Mouse (Mus musculus): ENCODE results near the gene Eme2. TPM values are rescaled to one million over a fixed set of nuclear protein-coding genes. Genes with fewer than 3 reads are reported as not detected.

The Eme2 gene
- polyA plus RNA-seq, 1 experiment from 2014 or later = 38.5 TPM

- no peaks in the 10 kb centered on the region for H3K36me3 ChIP-seq (ENCODE audit: insufficient read depth, low read length)
- no peak overlapping the region for H3K9ac ChIP-seq (replicated peaks; ENCODE audit: low read length)
- H3K27me3 ChIP-seq (ENCODE audit: insufficient read depth, low read length) = no peaks in the 10 kb centered on the region
- peaks cover 9% of the 10 kb centered on the region for H3K4me1 ChIP-seq (ENCODE audit: insufficient read depth, low read length)
- no peaks in the 10 kb centered on the region for H3K9me3 ChIP-seq (ENCODE audit: low read length)
- H3K4me2 ChIP-seq (replicated peaks; ENCODE audit: low read depth, low read length) = no peak overlapping the region
- H3K4me3 ChIP-seq (ENCODE audit: low read length) = no peak overlapping the region
- WGBS = 98% methylated on average over 1 of the region's 1 CpGs
- no peak for ATAC-seq (ENCODE audit: low FRiP score, low TSS enrichment)
- H3K27ac ChIP-seq (ENCODE audit: low read length) = no peak overlapping the region
Observed at GRCm38 (mm10) chr17:24847386-24847785, 47.5 kb downstream of the Eme2 start.

GRCm38 (mm10) chr17:24844525-24844924 lies 50.4 kb downstream of the Eme2 start:
- no peaks in the 10 kb centered on the region for H3K27me3 ChIP-seq (ENCODE audit: insufficient read depth, low read length)
- no peak overlapping the region for H3K4me3 ChIP-seq (ENCODE audit: low read length)
- H3K9ac ChIP-seq (replicated peaks; ENCODE audit: low read length) = no peak overlapping the region
- H3K9me3 ChIP-seq (ENCODE audit: low read length) = no peaks in the 10 kb centered on the region
- peaks cover 7% of the 10 kb centered on the region for H3K4me1 ChIP-seq (ENCODE audit: insufficient read depth, low read length)
- no peak for ATAC-seq (ENCODE audit: low FRiP score, low TSS enrichment)
- WGBS = 14% methylated on average over 9 of the region's 9 CpGs
- no peak overlapping the region for H3K27ac ChIP-seq (ENCODE audit: low read length)
- no peaks in the 10 kb centered on the region for H3K36me3 ChIP-seq (ENCODE audit: insufficient read depth, low read length)
- H3K4me2 ChIP-seq (replicated peaks; ENCODE audit: low read depth, low read length) = no peak overlapping the region

GRCm38 (mm10) chr17:24842631-24843030 lies 52.3 kb downstream of the Eme2 start:
- no peak overlapping the region for H3K4me2 ChIP-seq (replicated peaks; ENCODE audit: low read depth, low read length)
- H3K27ac ChIP-seq (ENCODE audit: low read length) = no peak overlapping the region
- H3K4me1 ChIP-seq (ENCODE audit: insufficient read depth, low read length) = no peaks in the 10 kb centered on the region
- H3K27me3 ChIP-seq (ENCODE audit: insufficient read depth, low read length) = no peaks in the 10 kb centered on the region
- ATAC-seq (ENCODE audit: low FRiP score, low TSS enrichment) = no peak
- 56% methylated on average over 2 of the region's 2 CpGs for WGBS
- H3K4me3 ChIP-seq (ENCODE audit: low read length) = no peak overlapping the region
- H3K9me3 ChIP-seq (ENCODE audit: low read length) = no peaks in the 10 kb centered on the region
- H3K9ac ChIP-seq (replicated peaks; ENCODE audit: low read length) = no peak overlapping the region
- H3K36me3 ChIP-seq (ENCODE audit: insufficient read depth, low read length) = no peaks in the 10 kb centered on the region

- Histone ChIP-seq H3K4me1 (ENCODE audit: insufficient read depth, low read length) (no peaks in the 10 kb centered on the region), H3K9ac (replicated peaks; ENCODE audit: low read length) (no peak overlapping the region), H3K9me3 (ENCODE audit: low read length) (no peaks in the 10 kb centered on the region), H3K4me2 (replicated peaks; ENCODE audit: low read depth, low read length) (no peak overlapping the region), H3K36me3 (ENCODE audit: insufficient read depth, low read length) (no peaks in the 10 kb centered on the region), H3K27ac (ENCODE audit: low read length) (no peak overlapping the region), H3K4me3 (ENCODE audit: low read length) (no peak overlapping the region), H3K27me3 (ENCODE audit: insufficient read depth, low read length) (no peaks in the 10 kb centered on the region)
- no peak for ATAC-seq (ENCODE audit: low FRiP score, low TSS enrichment)
- 51% methylated on average over 4 of the region's 4 CpGs for WGBS
Observed at GRCm38 (mm10) chr17:24841133-24841532, 53.8 kb downstream of the Eme2 start.

GRCm38 (mm10) chr17:24840341-24840740 lies 54.5 kb downstream of the Eme2 start:
- H3K4me3 ChIP-seq (ENCODE audit: low read length) = no peak overlapping the region
- no peak overlapping the region for H3K27ac ChIP-seq (ENCODE audit: low read length)
- WGBS = 51% methylated on average over 5 of the region's 5 CpGs

GRCm38 (mm10) chr17:24839842-24840241 lies 55.0 kb downstream of the Eme2 start, which contains the start of gene Hagh:
Gene Hagh (plus strand): TSS chr17:24840143.
- Histone ChIP-seq H3K4me2 (replicated peaks; ENCODE audit: low read depth, low read length) (no peak within 1 kb of the TSS), H3K27me3 (ENCODE audit: insufficient read depth, low read length) (no peaks in the 10 kb centered on the region), H3K27ac (ENCODE audit: low read length) (no peak within 1 kb of the TSS), H3K36me3 (ENCODE audit: insufficient read depth, low read length) (no peaks in the 10 kb centered on the region), H3K9me3 (ENCODE audit: low read length) (no peaks in the 10 kb centered on the region), H3K9ac (replicated peaks; ENCODE audit: low read length) (no peak within 1 kb of the TSS; the same call in 1 of the 2 replicates), H3K4me1 (ENCODE audit: insufficient read depth, low read length) (no peaks in the 10 kb centered on the region), H3K4me3 (ENCODE audit: low read length) (no peak within 1 kb of the TSS)
- ATAC-seq (ENCODE audit: low FRiP score, low TSS enrichment) = no peak
- WGBS = 60% methylated on average over 8 of the region's 8 CpGs

More at GRCm38 (mm10) chr17:24840341-24840740, 54.5 kb downstream of the Eme2 start:
- no peaks in the 10 kb centered on the region for H3K36me3 ChIP-seq (ENCODE audit: insufficient read depth, low read length)
- H3K4me2 ChIP-seq (replicated peaks; ENCODE audit: low read depth, low read length) = no peak overlapping the region
- H3K9me3 ChIP-seq (ENCODE audit: low read length) = no peaks in the 10 kb centered on the region
- H3K9ac ChIP-seq (replicated peaks; ENCODE audit: low read length) = no peak overlapping the region
- no peak for ATAC-seq (ENCODE audit: low FRiP score, low TSS enrichment)
- H3K4me1 ChIP-seq (ENCODE audit: insufficient read depth, low read length) = no peaks in the 10 kb centered on the region
- no peaks in the 10 kb centered on the region for H3K27me3 ChIP-seq (ENCODE audit: insufficient read depth, low read length)

Other genes starting within 250 kb of the Eme2 start
- 116 and 120 TPM in 2 replicates for gene Slc9a3r2, start 244.8 kb downstream of the Eme2 start, polyA plus RNA-seq (2015; fragmentation: Nextera tagmentation; extraction: Ambion mirVana)
- 0.37 TPM in 1 of 2 replicates, not detected in the other for gene Npw, start 236.6 kb downstream of the Eme2 start, polyA plus RNA-seq (2015; fragmentation: Nextera tagmentation; extraction: Ambion mirVana)
- gene Zfp598, start 225.4 kb downstream of the Eme2 start, polyA plus RNA-seq (2015; fragmentation: Nextera tagmentation; extraction: Ambion mirVana) = 19.7 and 22.7 TPM in 2 replicates
- gene Syngr3, start 205.1 kb downstream of the Eme2 start, polyA plus RNA-seq (2015; fragmentation: Nextera tagmentation; extraction: Ambion mirVana) = 2.3 and 2.9 TPM in 2 replicates
- 44.4 and 45.3 TPM in 2 replicates for gene Gfer, start 198.9 kb downstream of the Eme2 start, polyA plus RNA-seq (2015; fragmentation: Nextera tagmentation; extraction: Ambion mirVana)
- 1.9 and 2.7 TPM in 2 replicates for gene Noxo1, start 198.9 kb downstream of the Eme2 start, polyA plus RNA-seq (2015; fragmentation: Nextera tagmentation; extraction: Ambion mirVana)
- gene Tbl3, start 187.4 kb downstream of the Eme2 start, polyA plus RNA-seq (2015; fragmentation: Nextera tagmentation; extraction: Ambion mirVana) = 92.1 and 107 TPM in 2 replicates
- 0.26 TPM in 1 of 2 replicates, not detected in the other for gene Rnf151, start 177.0 kb downstream of the Eme2 start, polyA plus RNA-seq (2015; fragmentation: Nextera tagmentation; extraction: Ambion mirVana)
- gene Rps2, start 177.0 kb downstream of the Eme2 start, polyA plus RNA-seq (2015; fragmentation: Nextera tagmentation; extraction: Ambion mirVana) = 1,489 and 1,547 TPM in 2 replicates
- gene Ndufb10, start 170.6 kb downstream of the Eme2 start, polyA plus RNA-seq (2015; fragmentation: Nextera tagmentation; extraction: Ambion mirVana) = 258 and 262 TPM in 2 replicates
- 0.15 TPM in 1 of 2 replicates, not detected in the other for gene Rpl3l, start 167.3 kb downstream of the Eme2 start, polyA plus RNA-seq (2015; fragmentation: Nextera tagmentation; extraction: Ambion mirVana)
- gene Msrb1, start 158.4 kb downstream of the Eme2 start, polyA plus RNA-seq (2015; fragmentation: Nextera tagmentation; extraction: Ambion mirVana) = 33.3 and 33.8 TPM in 2 replicates
- 23.0 and 27.6 TPM in 2 replicates for gene Hs3st6, start 142.1 kb downstream of the Eme2 start, polyA plus RNA-seq (2015; fragmentation: Nextera tagmentation; extraction: Ambion mirVana)
- gene Meiob, start 90.8 kb downstream of the Eme2 start, polyA plus RNA-seq (2015; fragmentation: Nextera tagmentation; extraction: Ambion mirVana) = 0.11 TPM in 1 of 2 replicates, not detected in the other
- 63.4 and 75.6 TPM in 2 replicates for gene Hagh, start 54.9 kb downstream of the Eme2 start, polyA plus RNA-seq (2015; fragmentation: Nextera tagmentation; extraction: Ambion mirVana)
- gene Fahd1, start 44.7 kb downstream of the Eme2 start, polyA plus RNA-seq (2015; fragmentation: Nextera tagmentation; extraction: Ambion mirVana) = 50.7 and 52.1 TPM in 2 replicates
- 3.0 and 3.1 TPM in 2 replicates for gene Igfals, start 29.1 kb downstream of the Eme2 start, polyA plus RNA-seq (2015; fragmentation: Nextera tagmentation; extraction: Ambion mirVana)
- 63.3 and 67.1 TPM in 2 replicates for gene Nubp2, start 8.7 kb downstream of the Eme2 start, polyA plus RNA-seq (2015; fragmentation: Nextera tagmentation; extraction: Ambion mirVana)
- gene Spsb3, start 8.4 kb downstream of the Eme2 start, polyA plus RNA-seq (2015; fragmentation: Nextera tagmentation; extraction: Ambion mirVana) = 46.2 and 50.4 TPM in 2 replicates
- gene Mrps34, start within 50 bp of the Eme2 start, polyA plus RNA-seq (2015; fragmentation: Nextera tagmentation; extraction: Ambion mirVana) = 102 TPM in 2 replicates
- 78.1 and 86.1 TPM in 2 replicates for gene Nme3, start 1.4 kb upstream of the Eme2 start, polyA plus RNA-seq (2015; fragmentation: Nextera tagmentation; extraction: Ambion mirVana)
- 30.1 and 33.6 TPM in 2 replicates for gene Mapk8ip3, start 41.9 kb upstream of the Eme2 start, polyA plus RNA-seq (2015; fragmentation: Nextera tagmentation; extraction: Ambion mirVana)
- 197 and 218 TPM in 2 replicates for gene Jpt2, start 65.6 kb upstream of the Eme2 start, polyA plus RNA-seq (2015; fragmentation: Nextera tagmentation; extraction: Ambion mirVana)
- 5.4 and 6.6 TPM in 2 replicates for gene Cramp1l, start 120.7 kb upstream of the Eme2 start, polyA plus RNA-seq (2015; fragmentation: Nextera tagmentation; extraction: Ambion mirVana)
- 24.9 and 25.5 TPM in 2 replicates for gene Ift140, start 121.0 kb upstream of the Eme2 start, polyA plus RNA-seq (2015; fragmentation: Nextera tagmentation; extraction: Ambion mirVana)
- gene Tmem204, start 188.5 kb upstream of the Eme2 start, polyA plus RNA-seq (2015; fragmentation: Nextera tagmentation; extraction: Ambion mirVana) = 34.4 and 44.7 TPM in 2 replicates
- gene Telo2, start 220.9 kb upstream of the Eme2 start, polyA plus RNA-seq (2015; fragmentation: Nextera tagmentation; extraction: Ambion mirVana) = 49.5 and 53.4 TPM in 2 replicates
- not detected in 2 replicates for gene Ptx4, start 225.7 kb upstream of the Eme2 start, polyA plus RNA-seq (2015; fragmentation: Nextera tagmentation; extraction: Ambion mirVana)
- gene Clcn7, start 238.3 kb upstream of the Eme2 start, polyA plus RNA-seq (2015; fragmentation: Nextera tagmentation; extraction: Ambion mirVana) = 23.2 and 26.8 TPM in 2 replicates